Mouse (Mus musculus): ENCODE data around the gene Ddx5.

- TF ChIP-seq CTCF (IDR thresholded peaks at IDR 0.05; ENCODE audit: low read depth) (no peak), EP300 (IDR thresholded peaks at IDR 0.05; ENCODE audit: low read depth) (no peak)
These were observed 34.8 kb upstream of the Ddx5 start for GRCm38 (mm10) chr11:106823741-106824140.

All from heart, postnatal 0 days (tissue).